Mouse (Mus musculus): ENCODE data around the gene Sdc3. TPM values are rescaled to one million over a fixed set of nuclear protein-coding genes. Genes with fewer than 3 reads are reported as not detected.

Sdc3 gene
- polyA plus RNA-seq, 1 experiment from 2014 or later = 13.6 TPM

DNA sequence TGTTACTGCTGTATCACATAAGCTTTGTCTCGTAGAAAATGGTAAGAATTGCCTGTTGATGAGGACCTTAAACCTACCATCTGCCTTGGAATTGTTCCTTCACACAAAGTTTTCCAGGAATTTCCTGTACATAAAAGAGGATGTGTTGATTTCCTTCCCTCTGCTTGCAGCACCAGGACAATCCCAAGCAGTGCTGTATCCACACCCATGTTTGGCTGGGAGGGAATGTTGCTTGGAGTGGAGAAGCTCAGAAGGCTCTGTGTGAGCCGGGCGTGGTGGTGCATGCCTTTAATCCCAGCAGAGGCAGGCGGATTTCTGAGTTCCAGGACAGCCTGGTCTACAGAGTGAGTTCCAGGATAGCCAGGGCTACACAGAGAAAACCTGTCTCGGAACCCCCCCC lies 30.5 kb upstream of the Sdc3 start:
- Histone ChIP-seq H3K4me1 (ENCODE audit: control insufficient read depth, insufficient read depth, low read length) (no peaks in the 10 kb centered on the region), H3K9me3 (ENCODE audit: control insufficient read depth, low read length) (no peaks in the 10 kb centered on the region), H3K27ac (ENCODE audit: low read depth, low read length) (no peak overlapping the region), H3K4me3 (ENCODE audit: low read depth, low read length) (no peak overlapping the region), H3K27me3 (ENCODE audit: control insufficient read depth, insufficient read depth, low read length) (no peaks in the 10 kb centered on the region), H3K36me3 (ENCODE audit: control insufficient read depth, insufficient read depth, low read length) (peaks cover 36% of the 10 kb centered on the region), H3K4me2 (no peak overlapping the region), H3K9ac (ENCODE audit: low read length) (no peak overlapping the region)
- DNase-seq (ENCODE audit: low spot score, missing footprints) = no peak
- WGBS = 86% methylated on average over 5 of the region's 5 CpGs
- no peak for ATAC-seq (ENCODE audit: low FRiP score)

DNA sequence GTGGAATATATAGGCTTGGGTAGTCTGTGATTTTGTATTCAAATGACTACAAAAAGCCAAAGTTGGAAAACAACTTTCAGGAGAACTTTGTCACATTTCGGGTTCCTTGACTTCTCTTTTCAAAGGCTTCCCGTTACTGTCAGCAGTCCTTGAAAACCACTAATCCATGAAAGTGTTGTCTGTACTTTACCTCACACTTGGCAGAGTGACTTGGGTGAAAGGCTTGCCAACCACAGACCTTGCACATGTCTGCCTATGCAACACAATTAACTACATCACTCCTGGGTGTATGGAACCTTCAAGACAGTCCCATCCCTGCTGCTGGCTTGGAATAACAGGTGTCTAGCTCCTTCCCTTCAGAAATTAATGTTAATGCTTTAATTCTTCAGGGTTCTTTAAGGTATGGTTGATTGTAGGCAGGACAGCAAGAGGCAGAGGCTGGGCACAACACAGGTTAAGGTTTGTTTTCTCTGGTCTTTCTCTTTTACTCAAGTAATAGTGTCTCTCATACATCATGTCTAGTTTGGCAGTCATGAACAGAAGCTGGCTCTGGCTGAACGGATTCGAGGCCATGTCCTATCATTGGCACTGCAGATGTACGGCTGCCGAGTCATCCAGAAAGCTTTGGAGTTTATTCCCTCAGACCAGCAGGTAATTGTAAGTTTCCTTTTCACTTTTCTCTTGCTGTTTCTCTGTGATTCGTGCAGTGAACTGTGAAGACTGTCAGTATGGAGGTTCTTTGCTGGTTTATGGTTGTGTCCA lies 26.8 kb upstream of the Sdc3 start:
- no peak overlapping the region for H3K4me3 ChIP-seq (ENCODE audit: low read depth, low read length)
- H3K27me3 ChIP-seq (ENCODE audit: control insufficient read depth, insufficient read depth, low read length) = no peaks in the 10 kb centered on the region
- H3K9ac ChIP-seq (ENCODE audit: low read length) = no peak overlapping the region
- no peak overlapping the region for H3K4me2 ChIP-seq
- H3K4me1 ChIP-seq (ENCODE audit: control insufficient read depth, insufficient read depth, low read length) = no peaks in the 10 kb centered on the region
- 93% methylated on average over 7 of the region's 7 CpGs for WGBS
- peaks cover 44% of the 10 kb centered on the region for H3K36me3 ChIP-seq (ENCODE audit: control insufficient read depth, insufficient read depth, low read length)
- DNase-seq (ENCODE audit: low spot score, missing footprints) = no peak
- H3K27ac ChIP-seq (ENCODE audit: low read depth, low read length) = no peak overlapping the region
- no peak for ATAC-seq (ENCODE audit: low FRiP score)
- no peaks in the 10 kb centered on the region for H3K9me3 ChIP-seq (ENCODE audit: control insufficient read depth, low read length)

DNA sequence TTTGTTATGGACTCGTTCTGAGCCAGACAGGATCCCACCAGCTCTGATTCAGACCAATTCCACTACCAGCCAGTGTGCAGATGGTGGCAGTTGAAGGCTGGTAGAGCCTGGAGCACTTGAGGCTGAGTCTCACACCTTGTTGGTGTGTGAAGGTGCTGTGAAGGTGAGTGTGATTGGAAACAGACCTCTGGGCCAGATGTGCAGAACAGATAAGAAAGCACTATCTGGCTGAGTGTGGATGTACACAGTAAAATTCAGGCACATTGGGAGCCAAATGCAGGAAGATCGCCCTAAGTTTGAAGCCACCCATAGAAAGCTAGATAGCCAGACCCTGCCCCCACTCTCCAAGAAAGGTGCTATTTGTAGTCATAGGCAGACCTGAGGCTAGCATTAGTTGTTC lies 25.9 kb upstream of the Sdc3 start:
- ATAC-seq (ENCODE audit: low FRiP score) (no peak), DNase-seq (ENCODE audit: low spot score, missing footprints) (no peak)
- Histone ChIP-seq H3K36me3 (ENCODE audit: control insufficient read depth, insufficient read depth, low read length) (peaks cover 44% of the 10 kb centered on the region), H3K4me1 (ENCODE audit: control insufficient read depth, insufficient read depth, low read length) (no peaks in the 10 kb centered on the region), H3K27me3 (ENCODE audit: control insufficient read depth, insufficient read depth, low read length) (no peaks in the 10 kb centered on the region), H3K9ac (ENCODE audit: low read length) (no peak overlapping the region), H3K4me3 (ENCODE audit: low read depth, low read length) (no peak overlapping the region), H3K9me3 (ENCODE audit: control insufficient read depth, low read length) (no peaks in the 10 kb centered on the region), H3K27ac (ENCODE audit: low read depth, low read length) (no peak overlapping the region), H3K4me2 (no peak overlapping the region)
- WGBS = 96% methylated on average over 1 of the region's 2 CpGs

DNA sequence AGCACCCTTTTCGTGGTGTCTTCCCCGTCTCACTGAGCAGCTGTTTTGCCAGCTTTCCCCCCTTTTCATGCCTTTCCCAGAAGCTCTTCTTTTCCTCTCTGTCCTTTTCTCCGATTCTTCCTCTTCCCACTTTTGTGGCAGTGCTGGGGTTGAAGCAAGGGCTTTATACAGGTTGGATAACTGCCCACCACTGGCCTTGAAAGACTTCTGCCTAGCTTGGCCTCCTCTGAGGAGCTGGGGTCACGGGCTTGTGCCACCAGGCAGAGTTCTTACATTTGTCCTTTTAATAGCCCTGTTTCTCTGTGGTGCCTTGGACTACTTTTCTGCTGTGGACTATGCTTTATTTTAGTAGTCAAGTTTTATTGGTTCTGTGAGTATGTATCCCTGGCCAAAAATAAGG lies 25.4 kb upstream of the Sdc3 start:
- Histone ChIP-seq H3K4me3 (ENCODE audit: low read depth, low read length) (no peak overlapping the region), H3K36me3 (ENCODE audit: control insufficient read depth, insufficient read depth, low read length) (peaks cover 48% of the 10 kb centered on the region), H3K4me1 (ENCODE audit: control insufficient read depth, insufficient read depth, low read length) (no peaks in the 10 kb centered on the region), H3K4me2 (no peak overlapping the region), H3K27ac (ENCODE audit: low read depth, low read length) (no peak overlapping the region), H3K9me3 (ENCODE audit: control insufficient read depth, low read length) (no peaks in the 10 kb centered on the region), H3K27me3 (ENCODE audit: control insufficient read depth, insufficient read depth, low read length) (no peaks in the 10 kb centered on the region), H3K9ac (ENCODE audit: low read length) (no peak overlapping the region)
- no peak for ATAC-seq (ENCODE audit: low FRiP score)
- no peak for DNase-seq (ENCODE audit: low spot score, missing footprints)
- 97% methylated on average over 4 of the region's 4 CpGs for WGBS

DNA sequence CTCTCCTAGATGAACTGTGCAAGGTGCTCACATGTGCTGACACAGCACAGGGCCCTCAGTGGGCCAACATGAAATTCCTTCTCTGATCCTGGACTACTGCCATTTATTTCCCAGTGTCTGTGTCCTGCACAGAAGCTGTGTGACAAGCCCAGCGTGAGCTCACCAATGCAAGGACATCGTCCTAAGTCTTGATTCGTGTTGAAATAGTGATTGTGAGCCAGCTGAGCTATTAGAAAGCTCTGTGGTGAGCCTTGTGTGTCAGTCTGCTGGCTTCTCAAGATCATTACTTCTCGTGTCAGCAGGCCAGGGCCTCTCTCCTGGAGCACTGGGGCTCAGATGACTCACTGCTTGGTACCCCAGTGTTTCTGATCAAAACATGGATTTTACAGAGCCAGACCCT lies 18.4 kb upstream of the Sdc3 start:
- H3K9ac ChIP-seq (ENCODE audit: low read length) = no peak overlapping the region
- WGBS = 90% methylated on average over 4 of the region's 4 CpGs
- H3K4me1 ChIP-seq (ENCODE audit: control insufficient read depth, insufficient read depth, low read length) = no peaks in the 10 kb centered on the region
- no peak overlapping the region for H3K27ac ChIP-seq (ENCODE audit: low read depth, low read length)
- no peaks in the 10 kb centered on the region for H3K9me3 ChIP-seq (ENCODE audit: control insufficient read depth, low read length)
- no peak overlapping the region for H3K4me3 ChIP-seq (ENCODE audit: low read depth, low read length)
- ATAC-seq (ENCODE audit: low FRiP score) (no peak), DNase-seq (ENCODE audit: low spot score, missing footprints) (no peak)
- no peaks in the 10 kb centered on the region for H3K27me3 ChIP-seq (ENCODE audit: control insufficient read depth, insufficient read depth, low read length)
- no peak overlapping the region for H3K4me2 ChIP-seq
- H3K36me3 ChIP-seq (ENCODE audit: control insufficient read depth, insufficient read depth, low read length) = peaks cover 26% of the 10 kb centered on the region

DNA sequence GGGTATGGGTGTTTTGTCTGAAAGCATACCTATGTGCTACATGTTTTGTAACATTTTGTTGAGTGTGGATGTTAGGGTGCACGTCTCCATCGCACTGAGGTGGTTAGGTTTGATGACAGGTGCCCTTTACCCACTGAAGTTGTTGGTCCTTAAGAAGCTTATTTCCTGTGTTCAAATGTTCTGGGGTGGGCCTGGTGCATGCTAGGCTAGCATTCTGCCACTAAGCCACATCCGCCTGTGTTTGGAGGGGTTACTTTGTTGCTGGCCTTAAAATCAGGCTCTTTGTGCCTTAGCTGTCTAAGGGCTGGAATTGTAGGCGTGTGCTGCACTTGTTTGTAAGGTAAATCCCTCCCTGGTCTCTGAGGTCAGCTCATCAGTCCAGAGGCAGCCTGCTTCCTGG lies 17.5 kb upstream of the Sdc3 start:
- no peak overlapping the region for H3K27ac ChIP-seq (ENCODE audit: low read depth, low read length)
- no peaks in the 10 kb centered on the region for H3K9me3 ChIP-seq (ENCODE audit: control insufficient read depth, low read length)
- 90% methylated on average over 4 of the region's 4 CpGs for WGBS
- H3K4me3 ChIP-seq (ENCODE audit: low read depth, low read length) = no peak overlapping the region
- no peaks in the 10 kb centered on the region for H3K27me3 ChIP-seq (ENCODE audit: control insufficient read depth, insufficient read depth, low read length)
- ATAC-seq (ENCODE audit: low FRiP score) = no peak
- H3K36me3 ChIP-seq (ENCODE audit: control insufficient read depth, insufficient read depth, low read length) = peaks cover 26% of the 10 kb centered on the region
- no peak overlapping the region for H3K9ac ChIP-seq (ENCODE audit: low read length)
- H3K4me2 ChIP-seq = no peak overlapping the region
- no peak for DNase-seq (ENCODE audit: low spot score, missing footprints)
- H3K4me1 ChIP-seq (ENCODE audit: control insufficient read depth, insufficient read depth, low read length) = no peaks in the 10 kb centered on the region

DNA sequence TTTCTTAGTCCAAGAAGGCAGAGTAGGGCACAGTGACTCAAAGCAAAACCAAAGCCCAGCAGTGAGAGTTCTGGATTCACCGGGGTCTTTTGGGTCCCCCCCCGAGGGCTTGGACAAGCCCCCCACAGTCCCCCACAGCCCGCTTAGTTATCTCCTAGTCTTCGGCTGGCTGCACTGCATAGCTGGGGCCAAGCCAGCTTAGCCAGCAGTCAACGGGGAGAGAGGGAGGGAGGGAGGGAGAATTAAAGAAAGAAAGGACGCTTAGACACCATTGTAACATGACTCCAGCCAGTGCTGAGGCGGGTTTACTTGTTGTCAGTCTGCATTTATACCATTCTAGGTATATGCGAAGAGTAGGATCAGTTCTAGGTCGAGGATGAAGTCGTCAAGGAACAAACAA lies 14.7 kb upstream of the Sdc3 start:
- 50% methylated on average over 10 of the region's 10 CpGs for WGBS
- peaks cover 23% of the 10 kb centered on the region for H3K36me3 ChIP-seq (ENCODE audit: control insufficient read depth, insufficient read depth, low read length)
- no peaks in the 10 kb centered on the region for H3K27me3 ChIP-seq (ENCODE audit: control insufficient read depth, insufficient read depth, low read length)
- DNase-seq (ENCODE audit: low spot score, missing footprints) (no peak), ATAC-seq (ENCODE audit: low FRiP score) (no peak)
- no peaks in the 10 kb centered on the region for H3K4me1 ChIP-seq (ENCODE audit: control insufficient read depth, insufficient read depth, low read length)
- H3K9ac ChIP-seq (ENCODE audit: low read length) = no peak overlapping the region
- H3K4me3 ChIP-seq (ENCODE audit: low read depth, low read length) = no peak overlapping the region
- no peak overlapping the region for H3K4me2 ChIP-seq
- H3K9me3 ChIP-seq (ENCODE audit: control insufficient read depth, low read length) = no peaks in the 10 kb centered on the region
- H3K27ac ChIP-seq (ENCODE audit: low read depth, low read length) = no peak overlapping the region

DNA sequence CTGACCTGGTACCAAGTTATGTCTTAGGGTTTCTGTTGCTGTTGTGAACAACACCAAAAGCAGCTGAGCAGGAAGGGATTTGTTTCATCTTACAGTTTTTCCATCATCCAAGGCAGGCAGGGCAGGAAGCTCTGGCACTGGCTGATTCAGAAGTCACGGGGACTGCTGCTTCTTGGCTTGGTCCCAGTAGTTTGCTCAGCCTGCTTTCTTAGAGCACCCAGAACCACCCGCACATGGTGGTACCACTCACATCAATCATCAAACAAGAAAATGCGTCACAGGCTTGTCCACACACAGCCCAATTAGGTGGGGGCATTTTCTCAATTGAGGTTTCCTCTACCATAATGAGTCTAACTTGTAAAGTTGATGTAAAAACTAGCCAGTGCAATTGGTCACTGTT lies 13.3 kb upstream of the Sdc3 start:
- peaks cover 11% of the 10 kb centered on the region; the same call in 1 of the 2 replicates for H3K36me3 ChIP-seq (ENCODE audit: control insufficient read depth, insufficient read depth, low read length)
- DNase-seq (ENCODE audit: low spot score, missing footprints) (no peak), ATAC-seq (ENCODE audit: low FRiP score) (no peak)
- no peak overlapping the region for H3K4me2 ChIP-seq
- no peaks in the 10 kb centered on the region for H3K9me3 ChIP-seq (ENCODE audit: control insufficient read depth, low read length)
- no peak overlapping the region for H3K27ac ChIP-seq (ENCODE audit: low read depth, low read length)
- WGBS = 89% methylated on average over 3 of the region's 3 CpGs
- no peaks in the 10 kb centered on the region for H3K27me3 ChIP-seq (ENCODE audit: control insufficient read depth, insufficient read depth, low read length)
- no peak overlapping the region for H3K9ac ChIP-seq (ENCODE audit: low read length)
- no peak overlapping the region for H3K4me3 ChIP-seq (ENCODE audit: low read depth, low read length)
- H3K4me1 ChIP-seq (ENCODE audit: control insufficient read depth, insufficient read depth, low read length) = no peaks in the 10 kb centered on the region

DNA sequence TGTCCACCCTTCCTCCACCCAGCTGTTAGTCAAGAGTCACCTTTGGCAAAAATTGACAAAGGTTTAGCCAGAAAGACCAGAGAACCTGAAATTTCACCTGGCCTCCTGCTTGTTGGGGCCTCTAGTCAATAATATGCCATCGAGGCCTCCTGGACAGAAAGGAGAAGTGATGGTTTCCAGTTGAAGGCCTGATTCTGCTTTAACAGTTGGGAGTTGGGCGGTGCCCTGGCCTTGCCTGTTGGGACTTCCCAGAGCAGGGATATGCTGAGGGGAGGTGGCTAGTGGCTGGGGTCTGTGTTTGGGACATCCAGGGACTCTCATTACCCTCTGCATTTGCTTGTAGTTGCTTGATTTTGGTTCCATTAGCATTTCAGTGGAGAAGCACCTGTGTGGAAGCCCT lies 9.8 kb upstream of the Sdc3 start:
- no peak overlapping the region for H3K4me2 ChIP-seq
- no peaks in the 10 kb centered on the region for H3K9me3 ChIP-seq (ENCODE audit: control insufficient read depth, low read length)
- H3K27me3 ChIP-seq (ENCODE audit: control insufficient read depth, insufficient read depth, low read length) = no peaks in the 10 kb centered on the region
- no peak overlapping the region for H3K4me3 ChIP-seq (ENCODE audit: low read depth, low read length)
- no peak for ATAC-seq (ENCODE audit: low FRiP score)
- H3K36me3 ChIP-seq (ENCODE audit: control insufficient read depth, insufficient read depth, low read length) = 0 out of 2 replicates have a peak, but pooled peaks cover 2% of the 10 kb centered on the region
- 88% methylated on average over 2 of the region's 2 CpGs for WGBS
- no peak overlapping the region for H3K9ac ChIP-seq (ENCODE audit: low read length)
- H3K4me1 ChIP-seq (ENCODE audit: control insufficient read depth, insufficient read depth, low read length) = no peaks in the 10 kb centered on the region
- no peak overlapping the region for H3K27ac ChIP-seq (ENCODE audit: low read depth, low read length)
- DNase-seq (ENCODE audit: low spot score, missing footprints) = no peak

Data from midbrain, embryonic 11.5 days (tissue).